Mouse (Mus musculus): ENCODE results near the gene Rab40c.

DNA sequence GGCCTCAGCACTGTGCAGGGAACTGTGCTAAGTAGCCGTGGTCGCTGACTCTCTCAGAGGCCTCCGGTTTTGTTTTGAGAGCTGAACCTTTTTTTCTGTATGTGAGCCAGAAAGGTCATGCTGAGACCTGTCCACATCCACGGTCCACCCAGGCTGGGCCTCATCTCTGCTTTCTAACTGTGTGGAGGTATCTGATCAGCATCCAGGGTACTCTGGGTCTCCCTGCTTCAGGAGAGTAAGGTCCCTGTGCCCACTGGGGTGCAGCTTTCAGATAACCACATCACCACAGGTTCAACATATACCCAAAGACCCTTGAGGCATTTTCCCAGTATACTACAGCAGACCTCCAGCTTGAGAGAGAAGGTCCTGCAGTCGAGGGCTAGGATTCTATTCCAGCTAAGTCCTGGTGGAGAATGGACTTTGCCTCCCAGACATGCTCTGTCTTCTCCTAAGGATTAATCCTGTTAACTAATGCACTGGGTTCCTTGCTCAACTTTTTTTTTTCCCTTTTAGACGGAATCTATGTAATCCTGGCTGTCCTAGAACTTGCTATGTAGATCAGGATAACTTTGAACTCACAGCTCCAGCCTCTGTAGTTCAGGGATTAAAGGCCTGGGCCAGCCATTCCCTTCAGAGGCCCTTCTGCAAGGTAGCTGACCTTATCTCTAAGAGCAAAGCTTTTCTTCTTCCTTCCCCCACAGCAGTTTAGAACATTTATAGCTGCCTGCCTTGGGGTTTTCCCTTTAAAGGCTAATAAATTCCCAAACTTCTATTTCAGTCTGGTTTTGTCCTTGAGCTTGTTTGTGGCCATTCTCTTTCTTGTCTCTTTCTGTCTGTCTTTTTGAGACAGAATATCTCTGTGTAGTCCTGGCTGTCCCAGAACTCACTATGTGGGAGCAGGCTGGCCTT is 57.6 kb downstream of the Rab40c start:
- no peak for TF ChIP-seq CTCF (IDR thresholded peaks at IDR 0.05; ENCODE audit: low read depth, low read length)
- no peak for TF ChIP-seq POLR2A (IDR thresholded peaks at IDR 0.05; ENCODE audit: extremely low read depth, insufficient read depth, low read length)

All from liver, adult 2 months (tissue).